Mouse (Mus musculus): Measurements from ENCODE around the gene Sftpd.

The Sftpd gene

DNA sequence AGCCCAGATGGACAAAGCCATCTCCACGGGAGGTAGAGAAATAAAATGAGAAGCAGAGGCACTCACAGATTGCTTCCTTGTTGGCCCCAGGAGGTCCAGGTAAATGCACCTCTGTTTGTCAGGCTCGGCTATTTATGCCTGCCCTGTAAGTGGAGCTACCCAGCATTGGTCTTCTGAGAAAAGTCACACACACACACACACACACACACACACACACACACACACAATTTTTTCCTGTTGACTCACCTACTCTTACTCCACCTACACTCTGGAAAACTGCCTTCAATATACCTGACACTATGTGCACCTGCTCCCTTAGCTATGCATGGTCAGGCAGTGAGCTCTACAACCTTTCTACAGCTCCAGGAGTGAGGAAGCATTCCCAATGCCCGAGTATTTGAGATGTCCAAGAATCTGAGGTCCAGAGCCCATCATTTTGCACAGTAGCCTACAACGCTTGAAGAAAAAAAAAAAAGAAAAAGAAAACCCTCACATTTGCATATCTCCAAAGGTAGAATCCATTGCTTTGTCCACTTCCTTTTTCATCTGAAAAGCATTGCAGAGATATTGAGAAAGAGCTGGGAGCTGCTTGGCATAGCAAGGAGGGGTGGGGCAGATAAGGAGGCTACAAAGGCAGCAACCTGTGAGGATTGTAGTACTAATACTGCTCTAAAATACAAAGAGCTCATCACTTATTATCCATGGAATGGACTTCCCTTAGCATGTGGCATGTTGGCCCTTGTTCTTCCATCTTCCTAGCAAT is at the start of gene Sftpd:
Gene Sftpd (minus strand): TSS at position 91 of the 763 bp plus-strand sequence.
- DNase-seq (ENCODE audit: low spot score in 2 of 2), result no peak

DNA sequence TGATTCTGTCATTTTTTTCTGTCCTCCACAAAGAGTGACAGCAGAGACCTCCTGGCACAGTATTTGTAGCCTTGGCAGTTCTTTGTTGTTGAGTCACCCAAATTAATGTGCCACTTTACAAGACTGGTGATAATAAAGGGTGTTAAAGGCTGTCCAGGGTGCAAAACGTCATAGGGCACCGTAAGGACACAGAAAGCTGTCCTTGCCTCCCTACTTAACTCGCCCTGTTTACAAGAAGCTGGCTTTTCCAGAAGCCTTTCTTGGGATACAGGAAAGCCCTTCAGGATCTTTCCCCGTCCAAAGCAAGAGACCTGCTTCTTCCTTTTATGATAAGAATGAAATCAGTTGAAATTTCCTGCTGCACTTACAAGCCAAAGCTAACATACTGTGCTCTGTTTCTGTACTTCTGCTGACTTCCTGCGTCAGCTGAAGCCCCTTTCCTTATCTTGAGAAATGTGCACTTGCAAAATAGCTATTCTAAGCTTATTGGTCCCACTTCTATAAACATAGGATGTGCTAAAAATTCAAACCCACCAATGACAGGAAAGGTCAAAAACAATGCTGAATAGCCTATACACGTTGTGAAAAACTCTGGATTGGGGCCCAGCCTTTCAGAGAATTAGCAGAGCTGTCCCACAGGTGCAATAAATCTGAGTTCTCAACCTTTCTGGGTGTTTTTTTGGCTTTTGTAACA is 13.2 kb upstream of the Sftpd start:
- DNase-seq (ENCODE audit: low spot score in 2 of 2), result no peak

- DNase-seq (ENCODE audit: low spot score in 2 of 2), result no peak
Measured at GRCm38 (mm10) chr14:41189496-41189895, 4.5 kb upstream of the Sftpd start.

- no peak for DNase-seq (ENCODE audit: low spot score in 2 of 2)
Measured at GRCm38 (mm10) chr14:41174802-41175201, 10.1 kb downstream of the Sftpd start.

GRCm38 (mm10) chr14:41170514-41170913 is 14.4 kb downstream of the Sftpd start:
- DNase-seq (ENCODE audit: low spot score in 2 of 2), result no peak

DNA sequence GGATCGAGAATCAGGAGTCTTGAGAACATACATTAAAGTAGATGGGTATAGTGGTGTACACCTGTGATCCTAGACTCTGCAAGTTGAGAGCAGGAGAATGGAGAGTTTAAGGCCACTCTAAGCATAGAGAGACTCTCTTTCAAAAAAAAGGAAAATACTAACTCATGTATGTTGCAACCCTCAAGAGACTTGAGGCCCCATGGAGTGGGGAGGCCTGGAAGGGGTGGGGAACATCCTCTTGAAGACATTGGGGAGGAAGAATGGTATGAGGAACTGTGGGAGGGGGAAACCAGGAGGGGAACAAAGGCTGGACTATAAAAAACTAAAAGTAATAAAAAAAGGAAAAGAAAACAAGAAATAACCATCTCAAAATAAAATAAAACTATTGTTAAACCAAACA is 16.4 kb downstream of the Sftpd start:
- DNase-seq (ENCODE audit: low spot score in 2 of 2), result no peak

- DNase-seq (ENCODE audit: low spot score in 2 of 2), result no peak
Measured at GRCm38 (mm10) chr14:41167278-41167677, 17.7 kb downstream of the Sftpd start.

GRCm38 (mm10) chr14:41162663-41163062 is 22.3 kb downstream of the Sftpd start:
- DNase-seq (ENCODE audit: low spot score in 2 of 2), result no peak

DNA sequence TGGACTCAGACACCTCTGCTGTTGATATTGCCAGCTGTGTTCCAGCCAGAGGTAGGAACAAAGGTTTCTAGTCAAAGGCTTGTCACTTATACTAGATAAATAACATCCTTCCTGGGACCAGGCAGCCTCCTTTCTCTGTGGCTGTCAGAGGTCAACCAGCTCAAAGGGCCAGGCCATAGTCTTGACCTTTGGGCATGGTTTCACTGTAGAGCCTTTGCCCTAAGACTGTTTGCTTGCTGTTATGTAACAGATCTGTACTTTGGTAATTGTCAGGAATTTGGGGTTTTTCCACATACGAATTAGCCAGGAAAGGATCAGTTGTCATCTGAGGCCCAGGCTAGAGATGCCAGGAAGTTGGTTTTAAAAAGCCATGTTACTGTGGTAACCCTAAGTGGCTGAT is 24.2 kb downstream of the Sftpd start:
- no peak for DNase-seq (ENCODE audit: low spot score in 2 of 2)

- no peak for DNase-seq (ENCODE audit: low spot score in 2 of 2)
Measured at GRCm38 (mm10) chr14:41160076-41160475, 24.9 kb downstream of the Sftpd start.

- no peak for DNase-seq (ENCODE audit: low spot score in 2 of 2)
Measured at GRCm38 (mm10) chr14:41151220-41151898, 33.6 kb downstream of the Sftpd start, which contains the start of gene Mbl1. Gene Mbl1, plus strand, starts transcription at chr14:41151458.

DNA sequence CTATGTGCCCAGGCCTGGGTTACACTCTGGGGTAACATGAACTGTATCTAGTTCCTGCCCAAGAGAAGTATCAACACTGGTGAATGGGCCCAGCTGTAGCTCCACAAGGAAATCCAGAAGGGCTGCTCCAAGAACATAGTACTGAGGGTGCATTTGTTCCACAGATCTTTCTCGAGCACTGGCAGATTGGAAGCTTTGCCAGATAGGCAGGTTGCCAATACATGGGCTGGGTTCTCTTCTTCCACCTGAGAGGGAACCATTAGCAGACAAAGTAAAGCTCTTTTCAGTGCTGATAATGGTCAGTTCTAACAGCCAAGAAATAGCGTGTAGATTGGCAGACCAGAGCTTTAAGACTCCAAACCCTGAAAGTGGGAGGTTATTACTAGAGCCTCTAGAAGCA is 37.6 kb downstream of the Sftpd start:
- no peak for DNase-seq (ENCODE audit: low spot score in 2 of 2)

DNA sequence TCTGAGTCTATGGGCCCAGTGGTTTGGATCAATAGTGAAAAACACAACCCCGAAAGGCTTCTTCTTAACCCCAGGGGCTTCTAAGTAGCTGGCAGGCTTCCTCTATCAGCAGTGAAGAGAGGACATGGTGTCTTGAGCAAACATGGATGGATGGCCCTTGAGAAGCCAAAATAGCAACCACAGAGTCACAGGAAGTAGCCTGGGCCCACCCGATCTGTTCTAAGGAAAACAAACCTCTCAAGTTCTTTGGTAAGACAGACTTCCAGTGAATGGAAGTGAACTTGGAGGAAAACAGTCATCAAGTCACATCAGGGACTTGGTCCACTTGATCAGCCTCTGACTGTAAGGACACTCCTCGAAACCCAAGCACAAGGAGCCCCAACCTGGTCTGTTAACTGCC is 38.0 kb downstream of the Sftpd start:
- DNase-seq (ENCODE audit: low spot score in 2 of 2), result no peak

DNA sequence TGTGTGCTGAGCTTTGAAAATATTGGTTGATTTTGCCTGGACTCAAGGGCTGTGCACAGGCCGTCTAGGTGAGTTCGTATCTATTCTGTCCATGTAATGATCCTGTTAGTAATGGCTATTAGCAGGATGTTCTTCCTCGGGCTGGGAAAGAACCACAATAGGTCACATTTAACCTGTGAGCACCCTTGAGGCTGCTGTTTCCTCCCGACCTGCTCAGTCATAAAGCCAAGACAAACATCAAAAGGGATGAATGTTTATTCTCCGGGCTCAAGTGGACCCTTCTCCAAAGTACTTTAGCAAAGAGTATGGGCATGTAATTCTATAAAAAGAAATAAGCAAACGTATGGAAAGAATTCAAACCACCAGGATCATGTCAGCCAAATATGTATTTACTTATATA is 38.9 kb downstream of the Sftpd start:
- no peak for DNase-seq (ENCODE audit: low spot score in 2 of 2)

- DNase-seq (ENCODE audit: low spot score in 2 of 2), result no peak
Measured at GRCm38 (mm10) chr14:41140686-41141085, 44.3 kb downstream of the Sftpd start.

DNA sequence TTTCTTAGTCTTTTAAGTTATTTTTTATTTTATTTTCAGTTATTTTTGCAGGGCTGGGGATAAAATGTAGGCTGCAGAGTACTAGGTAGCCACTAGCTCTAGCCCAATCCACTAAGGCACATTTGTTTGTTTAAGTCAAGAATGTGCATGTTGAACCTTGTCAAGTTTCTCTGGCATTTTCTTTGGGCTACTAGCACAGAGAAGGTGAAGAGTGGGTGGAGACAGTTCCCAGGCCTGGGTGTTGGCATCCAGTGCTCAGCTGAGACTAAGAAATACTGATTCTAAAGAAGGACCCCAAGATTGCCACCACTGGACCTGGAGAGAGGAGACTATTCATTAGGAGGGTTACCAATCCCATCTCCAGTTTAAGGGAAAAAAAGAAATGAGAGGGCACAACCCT is 47.9 kb downstream of the Sftpd start:
- DNase-seq (ENCODE audit: low spot score in 2 of 2), result no peak

DNA sequence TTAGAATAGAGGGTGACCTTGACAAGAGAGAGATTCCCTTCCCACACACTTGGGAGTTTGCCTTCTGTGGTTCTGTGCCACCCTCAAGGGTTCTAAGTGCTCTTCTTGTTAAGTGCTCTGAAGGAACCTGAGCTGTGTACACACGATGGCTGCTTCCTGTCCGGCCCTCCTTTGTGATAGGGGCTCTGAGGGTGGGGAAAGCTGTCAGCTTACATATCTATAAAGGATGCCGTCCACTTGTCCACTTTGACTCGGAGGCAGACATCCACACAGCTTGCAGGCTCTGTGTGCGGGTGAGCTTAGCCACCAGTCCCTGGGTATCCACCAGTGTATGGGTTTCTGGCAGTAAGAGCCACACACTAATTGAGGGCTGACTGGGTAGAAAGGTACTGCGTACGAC is 53.4 kb downstream of the Sftpd start, which contains the start of gene Sftpa1:
Gene Sftpa1 (plus strand): TSS at position 243 of the 400 bp plus-strand sequence.
- no peak for DNase-seq (ENCODE audit: low spot score in 2 of 2)

- no peak for DNase-seq (ENCODE audit: low spot score in 2 of 2)
Measured at GRCm38 (mm10) chr14:41127997-41128396, 57.0 kb downstream of the Sftpd start.

GRCm38 (mm10) chr14:41124683-41125082 is 60.3 kb downstream of the Sftpd start:
- DNase-seq (ENCODE audit: low spot score in 2 of 2), result no peak

All from urinary bladder, postnatal 4 days (tissue).